Comparison of ENCODE assay signal across 10 mouse cellular contexts in the genomic region with DNA sequence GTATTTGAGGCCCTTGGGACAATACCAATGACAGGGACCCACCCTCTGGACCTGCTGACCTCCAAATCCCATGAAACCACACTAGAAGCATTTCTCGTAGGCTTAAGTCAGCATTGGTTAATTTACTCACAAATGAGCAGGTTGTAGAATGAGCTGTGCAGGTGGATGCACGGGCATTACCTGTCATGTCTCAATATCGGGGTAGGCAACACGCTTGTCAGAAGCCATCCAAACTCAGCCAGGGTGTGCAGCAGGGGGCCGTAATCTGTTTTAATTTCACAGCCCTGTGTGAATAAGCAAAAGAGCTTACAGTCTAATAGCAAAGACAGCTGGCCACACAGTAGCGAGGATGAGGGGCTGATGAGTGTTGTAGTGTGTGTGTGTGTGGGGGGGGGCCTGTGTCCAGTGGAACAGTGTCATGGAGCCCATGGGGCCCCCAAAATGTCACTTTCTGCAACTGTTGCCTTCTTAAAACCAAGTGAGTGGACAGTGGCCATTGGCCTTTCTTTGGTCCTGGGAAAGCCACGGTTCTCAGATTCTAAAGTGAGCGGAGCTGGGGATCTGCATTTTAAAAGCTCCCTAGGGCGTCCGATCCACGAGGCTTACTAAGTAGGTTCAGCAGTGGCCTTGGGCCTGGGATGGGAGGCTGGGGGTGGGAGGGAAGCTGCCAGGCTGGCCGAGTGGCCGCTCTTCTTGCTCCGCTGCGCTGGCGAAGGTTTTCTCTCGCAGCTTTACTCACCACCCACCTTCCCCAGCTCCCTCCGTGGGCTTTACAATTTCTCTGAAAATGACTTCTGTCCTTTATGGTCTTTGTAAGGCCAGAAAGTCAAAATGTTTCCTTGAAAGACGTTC. TPM values are rescaled to one million over a fixed set of nuclear protein-coding genes. Genes with fewer than 3 reads are reported as not detected.
DNase-seq lines count a peak whose midpoint lies in the region; ATAC-seq lines count a peak whose summit lies in the region.
"Had no signal": no experiment of that assay in that cellular context is flagged by ENCODE, and none has a peak within 500 bp of the region (broad histone marks: within the 10 kb centered on the region; RNA-seq: fewer than 3 reads in every experiment).

No protein-coding gene starts in this region.

- peaks cover 9% of the 10 kb centered on the region; the same call in 1 of the 2 replicates for H3K4me1 ChIP-seq in forebrain, embryonic 11.5 days (replicated peaks; ENCODE audit: control insufficient read depth, insufficient read depth, low read length)
- H3K4me1 ChIP-seq in forebrain, embryonic 16.5 days (replicated peaks; ENCODE audit: control insufficient read depth, insufficient read depth, low read length): peaks cover 3% of the 10 kb centered on the region
- peaks cover 14% of the 10 kb centered on the region for H3K4me1 ChIP-seq in neural tube, embryonic 12.5 days
- H3K4me1 ChIP-seq in hindbrain, embryonic 15.5 days (replicated peaks): peaks cover 18% of the 10 kb centered on the region
- peaks cover 25% of the 10 kb centered on the region for H3K4me1 ChIP-seq in neural tube, embryonic 13.5 days (replicated peaks)

- no peaks in the 10 kb centered on the region for H3K36me3 ChIP-seq in forebrain, embryonic 11.5 days (ENCODE audit: control insufficient read depth, insufficient read depth, low read length)
- no peaks in the 10 kb centered on the region for H3K36me3 ChIP-seq in forebrain, embryonic 16.5 days (ENCODE audit: control insufficient read depth, insufficient read depth)
- no peaks in the 10 kb centered on the region for H3K36me3 ChIP-seq in neural tube, embryonic 12.5 days
- no peaks in the 10 kb centered on the region for H3K36me3 ChIP-seq in hindbrain, embryonic 15.5 days
- no peaks in the 10 kb centered on the region for H3K36me3 ChIP-seq in neural tube, embryonic 13.5 days

- WGBS in forebrain, embryonic 11.5 days: 23% methylated on average over 19 of the region's 19 CpGs
- WGBS in forebrain, embryonic 16.5 days: 30% methylated on average over 19 of the region's 19 CpGs
- 36% methylated on average over 19 of the region's 19 CpGs for whole genome bisulfite sequencing in neural tube, embryonic 12.5 days
- 31% methylated on average over 19 of the region's 19 CpGs for WGBS in hindbrain, embryonic 15.5 days
- WGBS in neural tube, embryonic 13.5 days: 33% methylated on average over 19 of the region's 19 CpGs

- H3K27ac ChIP-seq in forebrain, embryonic 11.5 days (ENCODE audit: low read depth, low read length): no peak overlapping the region
- no peak overlapping the region for H3K27ac ChIP-seq in forebrain, embryonic 16.5 days (ENCODE audit: low read length)
- no peak overlapping the region for H3K27ac ChIP-seq in neural tube, embryonic 12.5 days
- no peak overlapping the region for H3K27ac ChIP-seq in hindbrain, embryonic 15.5 days (replicated peaks)
- H3K27ac ChIP-seq in neural tube, embryonic 13.5 days (replicated peaks): 0 out of 2 replicates have a peak overlapping the region, but pooled peaks have one; percentile 5

- H3K27me3 ChIP-seq in forebrain, embryonic 11.5 days (ENCODE audit: control insufficient read depth, insufficient read depth, low read length): peaks cover 2% of the 10 kb centered on the region; the same call in 1 of the 2 replicates
- no peaks in the 10 kb centered on the region for H3K27me3 ChIP-seq in forebrain, embryonic 16.5 days (replicated peaks; ENCODE audit: control insufficient read depth, insufficient read depth, low read length)
- no peaks in the 10 kb centered on the region for H3K27me3 ChIP-seq in neural tube, embryonic 12.5 days (replicated peaks)
- H3K27me3 ChIP-seq in hindbrain, embryonic 15.5 days: no peaks in the 10 kb centered on the region
- H3K27me3 ChIP-seq in neural tube, embryonic 13.5 days: no peaks in the 10 kb centered on the region
- H3K27me3 ChIP-seq: Patski had no signal

- no peak for ATAC-seq in forebrain, embryonic 11.5 days (replicated peaks; ENCODE audit: low FRiP score)
- no peak for ATAC-seq in forebrain, embryonic 16.5 days
- 0 out of 2 replicates have a peak, but pooled peaks have one; percentile 19 for ATAC-seq in neural tube, embryonic 12.5 days (ENCODE audit: low FRiP score, low read depth)
- ATAC-seq in hindbrain, embryonic 15.5 days (ENCODE audit: low FRiP score, low read depth): peak; percentile 16; the same call in 1 of the 2 replicates
- no peak for ATAC-seq in neural tube, embryonic 13.5 days (ENCODE audit: low read depth)

- peak; percentile 55 for DNase-seq in forebrain, embryonic 11.5 days (ENCODE audit: low spot score)
- DNase-seq in neural tube, embryonic 10.5 days (ENCODE audit: extremely low spot score, low spot score): no peak
- DNase-seq in gastrocnemius, postnatal 10 days: no peak
- DNase-seq in Muller cell, postnatal 12 days (ENCODE audit: inconsistent ontology term): no peak

- H3K4me3 ChIP-seq in forebrain, embryonic 11.5 days (ENCODE audit: low read depth, low read length): no peak overlapping the region
- no peak overlapping the region for H3K4me3 ChIP-seq in forebrain, embryonic 16.5 days (replicated peaks; ENCODE audit: low read length)
- no peak overlapping the region for H3K4me3 ChIP-seq in neural tube, embryonic 12.5 days
- H3K4me3 ChIP-seq in hindbrain, embryonic 15.5 days: no peak overlapping the region
- H3K4me3 ChIP-seq in neural tube, embryonic 13.5 days: no peak overlapping the region
- H3K4me3 ChIP-seq: myocyte had no signal

- peak overlapping the region; percentile 26; the same call in 1 of the 2 replicates for H3K4me2 ChIP-seq in forebrain, embryonic 11.5 days (ENCODE audit: low read depth, low read length, severe bottlenecking)
- H3K4me2 ChIP-seq in forebrain, embryonic 16.5 days (ENCODE audit: low read length): no peak overlapping the region
- H3K4me2 ChIP-seq in neural tube, embryonic 12.5 days (replicated peaks): peak overlapping the region; percentile 31
- H3K4me2 ChIP-seq in hindbrain, embryonic 15.5 days: peak overlapping the region; percentile 37
- H3K4me2 ChIP-seq in neural tube, embryonic 13.5 days: peak overlapping the region; percentile 36

- H3K9me3 ChIP-seq in forebrain, embryonic 11.5 days (ENCODE audit: control insufficient read depth, low read length): no peaks in the 10 kb centered on the region
- H3K9me3 ChIP-seq in forebrain, embryonic 16.5 days (ENCODE audit: control insufficient read depth, low read length): no peaks in the 10 kb centered on the region
- H3K9me3 ChIP-seq in neural tube, embryonic 12.5 days: no peaks in the 10 kb centered on the region
- H3K9me3 ChIP-seq in hindbrain, embryonic 15.5 days: no peaks in the 10 kb centered on the region
- H3K9me3 ChIP-seq in neural tube, embryonic 13.5 days: no peaks in the 10 kb centered on the region

- H3K9ac ChIP-seq in forebrain, embryonic 11.5 days (ENCODE audit: low read length): no peak overlapping the region
- H3K9ac ChIP-seq in forebrain, embryonic 16.5 days (replicated peaks; ENCODE audit: low read depth, low read length): no peak overlapping the region
- H3K9ac ChIP-seq in neural tube, embryonic 12.5 days: no peak overlapping the region
- H3K9ac ChIP-seq in hindbrain, embryonic 15.5 days: no peak overlapping the region
- H3K9ac ChIP-seq in neural tube, embryonic 13.5 days: 0 out of 2 replicates have a peak overlapping the region, but pooled peaks have one; percentile 8

RNA-seq across cellular contexts. Expression of a gene that starts 32.3 kb away (rescaled TPM):
- 8.0 and 8.2 TPM in 2 replicates for polyA plus RNA-seq in forebrain, embryonic 11.5 days (2014; fragmentation: Nextera tagmentation; extraction: Ambion mirVana)
- polyA plus RNA-seq in forebrain, embryonic 16.5 days (2015; fragmentation: Nextera tagmentation; extraction: Ambion mirVana): 10.4 and 15.1 TPM in 2 replicates
- 11.7 and 12.5 TPM in 2 replicates for polyA plus RNA-seq in neural tube, embryonic 12.5 days (2016; fragmentation: Nextera tagmentation; extraction: Ambion mirVana)
- polyA plus RNA-seq in hindbrain, embryonic 15.5 days (2015; fragmentation: Nextera tagmentation; extraction: Ambion mirVana): 11.0 and 11.8 TPM in 2 replicates
- 9.4 and 12.7 TPM in 2 replicates for polyA plus RNA-seq in neural tube, embryonic 13.5 days (2015; fragmentation: Nextera tagmentation; extraction: Ambion mirVana)
- total RNA-seq in gastrocnemius, postnatal 10 days (2021): 10 to 100 TPM; 12.6 to 17.3 TPM

RNA-seq across cellular contexts. Expression of a gene that starts 42.7 kb away (rescaled TPM):
- 3.7 and 3.8 TPM in 2 replicates for polyA plus RNA-seq in forebrain, embryonic 11.5 days (2014; fragmentation: Nextera tagmentation; extraction: Ambion mirVana)
- 5.3 and 5.6 TPM in 2 replicates for polyA plus RNA-seq in forebrain, embryonic 16.5 days (2015; fragmentation: Nextera tagmentation; extraction: Ambion mirVana)
- 3.1 and 3.3 TPM in 2 replicates for polyA plus RNA-seq in neural tube, embryonic 12.5 days (2016; fragmentation: Nextera tagmentation; extraction: Ambion mirVana)
- polyA plus RNA-seq in hindbrain, embryonic 15.5 days (2015; fragmentation: Nextera tagmentation; extraction: Ambion mirVana): 3.4 TPM in 2 replicates
- 2.4 and 2.6 TPM in 2 replicates for polyA plus RNA-seq in neural tube, embryonic 13.5 days (2015; fragmentation: Nextera tagmentation; extraction: Ambion mirVana)
- total RNA-seq in gastrocnemius, postnatal 10 days (2021): 1 to 10 TPM; 3.8 to 4.0 TPM

Comparison
In these comparisons a context has a peak if more than half of its experiments do, and no peak if none do; other contexts are left out.
1. ATAC-seq: peak in neural tube, embryonic 12.5 days (single experiment) and hindbrain, embryonic 15.5 days (single experiment); none in forebrain, embryonic 11.5 days (single experiment), forebrain, embryonic 16.5 days (single experiment) and neural tube, embryonic 13.5 days (single experiment).